ENCODE assay signal across 25 mouse cellular contexts in genomic region chr4:53718261-53718660, GRCm38 (mm10). TPM values are rescaled to one million over a fixed set of nuclear protein-coding genes. Genes with fewer than 3 reads are reported as not detected.
DNase-seq lines count a peak whose midpoint lies in the region; ATAC-seq and TF ChIP-seq lines count a peak whose summit lies in the region.
"Had no signal": no experiment of that assay in that cellular context is flagged by ENCODE, and none has a peak within 500 bp of the region (broad histone marks: within the 10 kb centered on the region; RNA-seq: fewer than 3 reads in every experiment).

No protein-coding gene starts in this region.

- no peak overlapping the region for H3K4me3 ChIP-seq in heart, embryonic 10.5 days
- no peak overlapping the region for H3K4me3 ChIP-seq in CH12.LX (replicated peaks in 1 of 3; ENCODE audit: low read depth in 2 of 3, low read length in 2 of 3, poor library complexity in 1 of 3)
- H3K4me3 ChIP-seq in heart, embryonic 15.5 days = no peak overlapping the region
- H3K4me3 ChIP-seq: embryonic facial prominence, embryonic 13.5 days; forebrain, embryonic 10.5 days; forebrain, embryonic 15.5 days; limb, embryonic 13.5 days; lung, embryonic 15.5 days; midbrain, embryonic 10.5 days; midbrain, embryonic 15.5 days had no signal

- dilution Hi-C loops in CH12.LX (cut with MboI; ENCODE audit: extremely low pct_ligation_motif_present, extremely low pct_unique_long_range_greater_than_20kb, low sequenced_read_pairs) = no loop called here

- TF ChIP-seq RAD21 in CH12.LX (IDR thresholded peaks at IDR 0.05; ENCODE audit: low read depth, low read length) = no peak

- no peak for ATAC-seq in heart, embryonic 15.5 days (replicated peaks; ENCODE audit: insufficient number of reproducible peaks, insufficient read depth, low FRiP score, low read depth)
- ATAC-seq: CD4-positive, CD25-positive, alpha-beta regulatory T cell, adult 4 months; forebrain, embryonic 15.5 days; hindbrain, embryonic 16.5 days; midbrain, embryonic 15.5 days had no signal

- peak; percentile 19 for DNase-seq in adrenal gland, postnatal 10 days
- no peak for DNase-seq in adrenal gland, postnatal 4 days (ENCODE audit: low spot score in 2 of 2)
- no peak for DNase-seq in heart, embryonic 10.5 days (ENCODE audit: low spot score)
- DNase-seq in heart, postnatal 4 days = no peak
- DNase-seq in CH12.LX (ENCODE audit: extremely low read depth) = no peak
- DNase-seq in cerebellum, postnatal 36 days = no peak
- no peak for DNase-seq in ovary, postnatal 36 days (ENCODE audit: low spot score)
- DNase-seq: cerebellum, adult 9-11 months; gastrocnemius, postnatal 14 days; kidney, adult 18-20 months; right cerebral cortex, adult 18-20 months; spleen, adult 18-20 months; thymus, postnatal 14 days had no signal

- no peak overlapping the region for H3K9ac ChIP-seq in CH12.LX (ENCODE audit: insufficient read depth, low read depth)
- H3K9ac ChIP-seq in heart, embryonic 15.5 days = no peak overlapping the region
- H3K9ac ChIP-seq: embryonic facial prominence, embryonic 13.5 days; forebrain, embryonic 15.5 days; limb, embryonic 13.5 days; lung, embryonic 15.5 days; midbrain, embryonic 15.5 days had no signal

- in situ Hi-C loops in CH12.LX (cut with MboI; ENCODE audit: low pct_ligation_motif_present, low pct_unique_long_range_greater_than_20kb, low sequenced_read_pairs) = loop anchor here (10.0 kb wide), 1 partner anchor 93 kb away; no protein-coding TSS in a partner anchor

- peak; percentile 35 for TF ChIP-seq EP300 in CH12.LX (IDR thresholded peaks at IDR 0.05; ENCODE audit: low read length)

- no peak for TF ChIP-seq POLR2A in CH12.LX (IDR thresholded peaks at IDR 0.05; ENCODE audit: low read depth, low read length)

- peaks cover 2% of the 10 kb centered on the region; the same call in 1 of the 2 replicates for H3K79me2 ChIP-seq in CH12.LX (replicated peaks; ENCODE audit: control insufficient read depth, extremely low read depth, insufficient read depth, poor library complexity, severe bottlenecking)

- no peaks in the 10 kb centered on the region for H3K9me3 ChIP-seq in heart, embryonic 10.5 days
- no peaks in the 10 kb centered on the region for H3K9me3 ChIP-seq in CH12.LX (replicated peaks; ENCODE audit: low read length)
- no peaks in the 10 kb centered on the region for H3K9me3 ChIP-seq in heart, embryonic 15.5 days (replicated peaks)
- H3K9me3 ChIP-seq: embryonic facial prominence, embryonic 13.5 days; forebrain, embryonic 10.5 days; forebrain, embryonic 15.5 days; limb, embryonic 13.5 days; lung, embryonic 15.5 days; midbrain, embryonic 10.5 days; midbrain, embryonic 15.5 days had no signal

- no peak for TF ChIP-seq CTCF in CH12.LX (conservative IDR thresholded peaks at IDR 0.05 in 1 of 2, IDR thresholded peaks at IDR 0.05 in 1 of 2; ENCODE audit: low read depth in 2 of 2, low read length in 2 of 2)

- WGBS in heart, embryonic 10.5 days = 77% methylated on average over 5 of the region's 5 CpGs
- 60% methylated on average over 5 of the region's 5 CpGs for WGBS in heart, embryonic 15.5 days

- peaks cover 8% of the 10 kb centered on the region for H3K36me3 ChIP-seq in heart, embryonic 10.5 days
- peaks cover 4 to 36% of the 10 kb centered on the region in 2 experiments for H3K36me3 ChIP-seq in CH12.LX (replicated peaks in 1 of 2; ENCODE audit: control insufficient read depth in 1 of 2, insufficient read depth in 1 of 2, low read length in 1 of 2)
- H3K36me3 ChIP-seq in heart, embryonic 15.5 days = no peaks in the 10 kb centered on the region; the same call in 1 of the 2 replicates
- H3K36me3 ChIP-seq: lung, embryonic 15.5 days had no signal

- 0 out of 2 replicates have a peak overlapping the region, but pooled peaks have one; percentile 52 for H3K27ac ChIP-seq in heart, embryonic 10.5 days
- H3K27ac ChIP-seq in CH12.LX (ENCODE audit: insufficient read depth, low read depth) = no peak overlapping the region
- peak overlapping the region; percentile 39 for H3K27ac ChIP-seq in heart, embryonic 15.5 days
- H3K27ac ChIP-seq: embryonic facial prominence, embryonic 13.5 days; forebrain, embryonic 10.5 days; forebrain, embryonic 15.5 days; kidney, postnatal 0 days; limb, embryonic 13.5 days; lung, embryonic 15.5 days; midbrain, embryonic 10.5 days; midbrain, embryonic 15.5 days had no signal

- no peaks in the 10 kb centered on the region for H3K27me3 ChIP-seq in heart, embryonic 10.5 days (ENCODE audit: insufficient read depth, poor library complexity, severe bottlenecking)
- no peaks in the 10 kb centered on the region for H3K27me3 ChIP-seq in CH12.LX (replicated peaks)
- no peaks in the 10 kb centered on the region for H3K27me3 ChIP-seq in heart, embryonic 15.5 days
- H3K27me3 ChIP-seq: embryonic facial prominence, embryonic 13.5 days; forebrain, embryonic 15.5 days; limb, embryonic 13.5 days; lung, embryonic 15.5 days; midbrain, embryonic 15.5 days had no signal

- no peak overlapping the region for H3K4me2 ChIP-seq in CH12.LX (ENCODE audit: insufficient read depth, low read depth, poor library complexity, severe bottlenecking)
- no peak overlapping the region for H3K4me2 ChIP-seq in heart, embryonic 15.5 days
- H3K4me2 ChIP-seq: embryonic facial prominence, embryonic 13.5 days; forebrain, embryonic 15.5 days; limb, embryonic 13.5 days; liver, embryonic 11.5 days; lung, embryonic 15.5 days; midbrain, embryonic 15.5 days had no signal

- peaks cover 9% of the 10 kb centered on the region; the same call in 1 of the 2 replicates for H3K4me1 ChIP-seq in heart, embryonic 10.5 days
- peaks cover 6 to 43% of the 10 kb centered on the region in 2 experiments; a peak in 3 of 4 replicates for H3K4me1 ChIP-seq in CH12.LX (ENCODE audit: control insufficient read depth in 1 of 2, insufficient read depth in 2 of 2)
- peaks cover 11% of the 10 kb centered on the region; the same call in 1 of the 2 replicates for H3K4me1 ChIP-seq in heart, embryonic 15.5 days (replicated peaks)

TF ChIP-seq in CH12.LX, 34 proteins besides CTCF, POLR2A, EP300 and RAD21:
- TF ChIP-seq MAZ (IDR thresholded peaks at IDR 0.05; ENCODE audit: low read depth, low read length) (no peak), MAX (IDR thresholded peaks at IDR 0.05; ENCODE audit: low read length) (no peak), BHLHE40 (IDR thresholded peaks at IDR 0.05; ENCODE audit: low read depth, low read length) (peak; percentile 77), MYC (IDR thresholded peaks at IDR 0.05; ENCODE audit: low read depth, low read length) (no peak), NRF1 (IDR thresholded peaks at IDR 0.05; ENCODE audit: low read depth, low read length) (no peak), ETS1 (conservative IDR thresholded peaks at IDR 0.05; ENCODE audit: low read depth, low read length) (peak; percentile 41), CHD1 (IDR thresholded peaks at IDR 0.05; ENCODE audit: low read depth, low read length) (no peak), IRF4 (IDR thresholded peaks at IDR 0.05; ENCODE audit: low read depth, low read length) (no peak), MAFK (IDR thresholded peaks at IDR 0.05; ENCODE audit: insufficient replicate concordance, low read length) (no peak), TCF12 (IDR thresholded peaks at IDR 0.05; ENCODE audit: low read depth, low read length) (no peak), TBP (conservative IDR thresholded peaks at IDR 0.05; ENCODE audit: low read depth, low read length) (no peak), HCFC1 (IDR thresholded peaks at IDR 0.05; ENCODE audit: low read depth, low read length) (no peak), NELFE (IDR thresholded peaks at IDR 0.05; ENCODE audit: low read depth, low read length) (no peak), GABPA (IDR thresholded peaks at IDR 0.05; ENCODE audit: insufficient replicate concordance, low read depth, low read length) (no peak), PAX5 (IDR thresholded peaks at IDR 0.05; ENCODE audit: low read length) (no peak)

RNA-seq across cellular contexts. Expression of gene Fktn, which starts 4.5 kb away (rescaled TPM):
- 10 to 100 TPM; 14.2 to 18.1 TPM for total RNA-seq in adrenal gland, postnatal 10 days (2021)
- total RNA-seq in adrenal gland, postnatal 4 days (2021) = 10 to 100 TPM; 14.6 to 15.2 TPM
- 14.5 and 20.7 TPM in 2 replicates for polyA plus RNA-seq in heart, embryonic 10.5 days (2016; fragmentation: Nextera tagmentation; extraction: Ambion mirVana)
- 10 to 100 TPM; 12.4 to 13.5 TPM for total RNA-seq in heart, postnatal 4 days (2021)
- 4.8 and 5.8 TPM in 2 replicates for total RNA-seq in CH12.LX (2012; rRNA removed)
- total RNA-seq in CH12.LX (2014; rRNA removed) = 5.5 and 5.8 TPM in 2 replicates
- polyA plus RNA-seq in CH12.LX (2012; ENCODE audit: insufficient read length, low read depth) = 6.5 and 7.5 TPM in 2 replicates
- polyA plus RNA-seq in heart, embryonic 15.5 days (2015; fragmentation: Nextera tagmentation; extraction: Ambion mirVana) = 14.8 and 15.9 TPM in 2 replicates
